Mouse (Mus musculus) lung, adult 2 months (tissue): ENCODE results near the gene Fkbp15.

Experiments
- CTCF ChIP-seq: fragments of 200-500 bp; IDR thresholded peaks from 2 replicates; pipeline ENCODE4 v1.5.1; 2011; ENCODE audit warnings: mild to moderate bottlenecking, low read length, control low read depth; ENCODE audit not compliant: insufficient read depth
- POLR2A ChIP-seq: fragments of 200-500 bp; IDR thresholded peaks from 2 replicates; pipeline ENCODE4 v1.6.1; 2011; ENCODE audit warnings: low read depth, mild to moderate bottlenecking, control low read depth, low read length, borderline replicate concordance; ENCODE audit errors: extremely low read depth

DNA sequence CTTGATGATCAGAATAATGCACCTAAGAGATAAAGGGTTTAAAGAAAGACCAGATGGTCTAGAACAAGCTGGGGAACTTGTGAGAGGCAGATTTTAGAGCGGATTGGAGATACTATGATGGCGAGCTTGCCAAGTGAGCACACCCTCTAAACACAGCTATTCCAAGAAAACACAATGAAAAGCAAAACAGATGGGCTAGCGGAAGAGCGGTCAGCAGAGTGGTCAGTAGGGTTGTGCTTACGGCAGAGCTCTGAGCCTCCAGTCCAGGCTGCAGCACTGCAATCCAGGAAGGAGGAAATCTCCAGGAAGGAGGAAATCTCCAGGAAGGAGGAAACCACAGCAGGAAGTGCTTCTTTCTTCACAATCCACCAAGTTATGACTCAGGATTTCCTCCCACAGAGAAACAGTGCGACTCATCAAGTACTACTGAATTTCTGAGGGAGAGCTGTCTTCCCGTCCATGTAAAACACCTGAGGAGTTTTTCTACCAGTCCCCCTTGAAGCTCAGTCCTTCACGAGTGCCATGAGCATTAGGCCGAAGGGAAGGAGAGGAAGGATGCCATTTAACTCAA, 46.6 kb downstream of the Fkbp15 start:
- TF ChIP-seq CTCF = no peak
- TF ChIP-seq POLR2A = no peak
